Mouse (Mus musculus): ENCODE data around the gene Brinp2.

- TF ChIP-seq POLR2A (IDR thresholded peaks at IDR 0.05; ENCODE audit: borderline replicate concordance, control insufficient read depth, low read depth, low read length), result no peak
- TF ChIP-seq CTCF (IDR thresholded peaks at IDR 0.05; ENCODE audit: control insufficient read depth, insufficient read depth, low read length), result no peak
Measured at GRCm38 (mm10) chr1:158226689-158227088, 129.4 kb downstream of the Brinp2 start.

Data from bone marrow, adult 2 months (tissue).